Mouse (Mus musculus) CH12.LX (cell line): ENCODE measurements around the gene Anapc13. TPM values are rescaled to one million over a fixed set of nuclear protein-coding genes. Genes with fewer than 3 reads are reported as not detected.
A peak's percentile ranks its signal among the peaks of the same experiment; 100 is the strongest.

Source experiments
- DNase-seq: peaks from one replicate; pipeline ENCODE4 v3.0.0-alpha.2; 2013; ENCODE audit errors: extremely low read depth
- H3K27ac ChIP-seq: 2 replicates; pipeline ENCODE4 v1.5.1; 2012; ENCODE audit warnings: low read depth, mild to moderate bottlenecking, control low read depth, moderate library complexity; ENCODE audit not compliant: insufficient read depth
- H3K27me3 ChIP-seq: replicated peaks from 2 replicates; pipeline ENCODE3; 2012; ENCODE audit warnings: inconsistent platforms
- H3K36me3 ChIP-seq, 2 experiments: replicated peaks in 1 of 2; 2 replicates each; pipeline versions ENCODE3 to v1.6.1; 2012; ENCODE audit warnings: inconsistent platforms in 1 of 2, low read length in 1 of 2, mild to moderate bottlenecking in 1 of 2, mixed read lengths in 1 of 2, moderate library complexity in 1 of 2; ENCODE audit not compliant: control insufficient read depth in 1 of 2, insufficient read depth in 1 of 2
- H3K4me1 ChIP-seq, 2 experiments: 2 replicates each; pipeline ENCODE4 v1.6.1; 2012; ENCODE audit warnings: inconsistent platforms in 1 of 2, moderate library complexity in 1 of 2; ENCODE audit not compliant: insufficient read depth in 2 of 2, control insufficient read depth in 1 of 2
- H3K4me2 ChIP-seq: 2 replicates; pipeline ENCODE4 v1.6.1; 2012; ENCODE audit warnings: low read depth, mild to moderate bottlenecking, control low read depth; ENCODE audit not compliant: poor library complexity, insufficient read depth, severe bottlenecking
- H3K4me3 ChIP-seq, 3 experiments: fragments of 150-350 bp in 1 of 3; sonication (generic) in 1 of 3; replicated peaks in 1 of 3; 2 replicates each; pipeline versions ENCODE3 to v1.5.1; 2011 to 2012; ENCODE audit warnings: low read depth in 2 of 3, low read length in 2 of 3, mild to moderate bottlenecking in 2 of 3, moderate library complexity in 2 of 3, control low read depth in 1 of 3, improper control_type of control experiment in 1 of 3, inconsistent platforms in 1 of 3, mixed read lengths in 1 of 3; ENCODE audit not compliant: poor library complexity in 1 of 3
- H3K79me2 ChIP-seq: replicated peaks from 2 replicates; pipeline ENCODE4 v1.6.1; 2012; ENCODE audit warnings: mild to moderate bottlenecking, moderate library complexity; ENCODE audit not compliant: control insufficient read depth, poor library complexity, insufficient read depth, severe bottlenecking; ENCODE audit errors: extremely low read depth
- H3K9ac ChIP-seq: 2 replicates; pipeline ENCODE4 v1.6.1; 2012; ENCODE audit warnings: low read depth, mild to moderate bottlenecking, control low read depth, moderate library complexity; ENCODE audit not compliant: insufficient read depth
- H3K9me3 ChIP-seq: replicated peaks from 2 replicates; pipeline ENCODE3; 2012; ENCODE audit warnings: low read length, inconsistent platforms, mixed read lengths
- BHLHE40 ChIP-seq: IDR thresholded peaks from 2 replicates; pipeline ENCODE4 v1.6.1; 2011; ENCODE audit warnings: mild to moderate bottlenecking, low read depth, low read length, improper control_type of control experiment
- CTCF ChIP-seq, 2 experiments: IDR thresholded peaks in 1 of 2; conservative IDR thresholded peaks in 1 of 2; 2 replicates each; pipeline ENCODE4 v1.5.1; 2011 to 2012; ENCODE audit warnings: low read depth in 2 of 2, low read length in 2 of 2, improper control_type of control experiment in 1 of 2, inconsistent platforms in 1 of 2, mild to moderate bottlenecking in 1 of 2, moderate library complexity in 1 of 2
- ELF1 ChIP-seq: IDR thresholded peaks from 2 replicates; pipeline ENCODE4 v1.6.1; 2014; ENCODE audit warnings: low read depth, mild to moderate bottlenecking, inconsistent platforms, low read length, improper control_type of control experiment
- EP300 ChIP-seq: IDR thresholded peaks from 2 replicates; pipeline ENCODE4 v1.6.1; 2011; ENCODE audit warnings: low read length, improper control_type of control experiment
- ETS1 ChIP-seq: conservative IDR thresholded peaks from 2 replicates; pipeline ENCODE4 v1.6.1; 2012; ENCODE audit warnings: low read depth, mild to moderate bottlenecking, inconsistent platforms, low read length, improper control_type of control experiment, moderate library complexity
- MYC ChIP-seq: IDR thresholded peaks from 2 replicates; pipeline ENCODE4 v1.6.1; 2011; ENCODE audit warnings: low read depth, mild to moderate bottlenecking, improper control_type of control experiment, low read length
- NRF1 ChIP-seq: IDR thresholded peaks from 2 replicates; pipeline ENCODE4 v1.6.1; 2014; ENCODE audit warnings: low read depth, mild to moderate bottlenecking, inconsistent platforms, low read length, improper control_type of control experiment, moderate library complexity
- RAD21 ChIP-seq: IDR thresholded peaks from 2 replicates; pipeline ENCODE4 v1.6.1; 2011; ENCODE audit warnings: low read depth, mild to moderate bottlenecking, low read length, improper control_type of control experiment, moderate library complexity
- SMC3 ChIP-seq: IDR thresholded peaks from 2 replicates; pipeline ENCODE4 v1.6.1; 2011; ENCODE audit warnings: low read depth, low read length, improper control_type of control experiment
- USF2 ChIP-seq: conservative IDR thresholded peaks from 2 replicates; pipeline ENCODE4 v1.6.1; 2011; ENCODE audit warnings: low read depth, low read length, improper control_type of control experiment
- ZC3H11A ChIP-seq: IDR thresholded peaks from 2 replicates; pipeline ENCODE4 v1.6.1; 2012; ENCODE audit warnings: low read depth, mild to moderate bottlenecking, inconsistent platforms, low read length, improper control_type of control experiment
- dilution Hi-C: fragments of 300-500 bp; cut with MboI; formaldehyde crosslinking; loops from 2 replicates; pipeline ENCODE4 v1.14.3; 2020; ENCODE audit warnings: low sequenced_read_pairs; ENCODE audit not compliant: extremely low pct_unique_long_range_greater_than_20kb, extremely low pct_ligation_motif_present
- in situ Hi-C: fragments of 300-500 bp; cut with MboI; formaldehyde crosslinking; loops from 3 replicates; pipeline ENCODE4 v1.14.3; 2019; ENCODE audit warnings: low sequenced_read_pairs, low pct_ligation_motif_present, low pct_unique_long_range_greater_than_20kb, mixed read lengths
- polyA plus RNA-seq: library from polyadenylated mRNA; unstranded; fragments of >175 nt; gene quantifications from 2 replicates; pipeline ENCODE4 v1.2.1, GENCODE M21; 2012; ENCODE audit warnings: low read depth; ENCODE audit not compliant: insufficient read length
- total RNA-seq, 2 experiments: library from RNA; depleted of rRNA; stranded (reverse); fragments of 300-350 nt in 1 of 2; fragments of >200 nt in 1 of 2; gene quantifications; 2 replicates each; pipeline ENCODE4 v1.2.3; 2012 to 2014

Gene Anapc13
- total and polyA plus RNA-seq, 3 experiments: 20.8 to 87.4 (median 62.6) TPM

- no peak overlapping the region for H3K4me3 ChIP-seq
- in situ Hi-C loops (loop anchor here (10.0 kb wide), 1 partner anchor 243 kb away; no protein-coding TSS in a partner anchor), dilution Hi-C loops (no loop called here)
- H3K9me3 ChIP-seq: no peaks in the 10 kb centered on the region
- H3K27me3 ChIP-seq: no peaks in the 10 kb centered on the region
- H3K79me2 ChIP-seq: no peaks in the 10 kb centered on the region
- DNase-seq: no peak
- peaks cover 2 to 31% of the 10 kb centered on the region in 2 experiments; a peak in 2 of 4 replicates for H3K4me1 ChIP-seq
- peaks cover 0 to 42% of the 10 kb centered on the region in 2 experiments for H3K36me3 ChIP-seq
- H3K9ac ChIP-seq: no peak overlapping the region
- no peak overlapping the region for H3K4me2 ChIP-seq
- no peak for TF ChIP-seq CTCF (conservative IDR thresholded peaks at IDR 0.05 in 1 of 2, IDR thresholded peaks at IDR 0.05 in 1 of 2; ENCODE audit: low read depth in 2 of 2, low read length in 2 of 2)
- TF ChIP-seq EP300: no peak
- H3K27ac ChIP-seq: no peak overlapping the region
Observed at GRCm38 (mm10) chr9:102632173-102632572, 6.1 kb downstream of the Anapc13 start.

DNA sequence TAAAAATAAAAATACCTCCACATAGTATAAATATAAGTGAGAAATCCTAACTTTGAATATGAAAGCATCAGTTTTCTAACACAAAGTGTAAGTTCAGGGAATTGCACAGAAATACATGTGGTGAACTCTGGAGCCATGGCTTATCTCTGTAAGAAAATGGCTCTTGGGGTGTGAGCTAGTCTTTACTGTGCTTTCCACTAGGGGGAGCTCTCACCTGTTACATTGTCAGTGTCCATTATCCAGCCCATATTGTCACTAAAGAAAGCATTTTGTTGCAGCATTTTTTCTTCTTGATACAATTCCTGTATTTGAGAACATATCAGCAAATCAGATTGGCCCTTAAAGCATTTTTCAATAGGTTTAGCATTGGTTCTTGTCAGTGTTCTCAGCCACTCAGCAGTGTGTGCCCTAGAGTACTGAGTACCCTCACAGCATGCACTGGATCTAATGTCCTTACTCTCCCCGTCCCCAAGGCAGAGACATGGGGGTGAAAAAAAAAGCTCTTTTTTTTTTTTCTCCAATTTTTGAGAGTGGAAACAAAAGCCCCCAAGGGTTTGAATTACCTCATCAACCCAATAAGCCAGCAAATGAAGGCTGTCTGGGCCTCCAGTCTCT lies 6.9 kb downstream of the Anapc13 start:
- DNase-seq: peak; percentile 73
- Histone ChIP-seq H3K9ac (no peak overlapping the region), H3K27me3 (no peaks in the 10 kb centered on the region), H3K79me2 (no peaks in the 10 kb centered on the region), H3K4me1 (peaks cover 2 to 23% of the 10 kb centered on the region in 2 experiments; a peak in 2 of 4 replicates), H3K36me3 (peaks cover 0 to 42% of the 10 kb centered on the region in 2 experiments), H3K9me3 (no peaks in the 10 kb centered on the region), H3K4me3 (no peak overlapping the region), H3K4me2 (no peak overlapping the region), H3K27ac (no peak overlapping the region)
- in situ Hi-C loops: loop anchor here (10.0 kb wide), 1 partner anchor 242 kb away; no protein-coding TSS in a partner anchor
- TF ChIP-seq MYC: 0 out of 2 replicates have a peak, but pooled peaks have one; percentile 44
- TF ChIP-seq ZC3H11A: no peak
- TF ChIP-seq ETS1: no peak
- no peak for TF ChIP-seq BHLHE40
- peak; percentile 82 to 88 for TF ChIP-seq CTCF (conservative IDR thresholded peaks at IDR 0.05 in 1 of 2, IDR thresholded peaks at IDR 0.05 in 1 of 2; ENCODE audit: low read depth in 2 of 2, low read length in 2 of 2)
- peak; percentile 49 for TF ChIP-seq RAD21
- TF ChIP-seq USF2: no peak
- peak; percentile 55 for TF ChIP-seq SMC3
- dilution Hi-C loops: no loop called here

DNA sequence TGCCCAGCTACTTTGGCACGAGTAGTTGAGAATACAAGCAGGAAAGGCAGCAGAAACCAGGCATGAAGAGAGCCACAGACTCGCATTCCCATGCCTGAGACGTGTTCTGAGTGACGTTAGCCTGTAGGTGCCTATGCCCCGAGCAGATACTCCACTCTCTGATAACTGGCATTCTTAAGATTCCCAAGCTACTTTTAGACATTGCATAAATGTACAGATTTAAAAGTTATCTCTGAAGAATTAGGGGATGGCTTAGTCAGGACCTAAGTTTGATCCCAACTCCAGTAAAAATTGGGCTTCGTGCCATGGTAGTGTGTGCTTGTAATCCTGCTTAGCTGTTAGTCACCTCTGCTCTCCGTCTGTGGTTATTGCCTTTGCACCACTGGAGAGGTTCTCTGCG lies 8.4 kb downstream of the Anapc13 start:
- Histone ChIP-seq H3K4me2 (no peak overlapping the region), H3K36me3 (peaks cover 0 to 37% of the 10 kb centered on the region in 2 experiments), H3K4me3 (no peak overlapping the region), H3K27me3 (no peaks in the 10 kb centered on the region), H3K9ac (no peak overlapping the region), H3K27ac (no peak overlapping the region), H3K4me1 (peaks cover 2 to 12% of the 10 kb centered on the region in 2 experiments; a peak in 2 of 4 replicates), H3K79me2 (no peaks in the 10 kb centered on the region), H3K9me3 (no peaks in the 10 kb centered on the region)
- in situ Hi-C loops (loop anchor here (10.0 kb wide), 1 partner anchor 240 kb away; no protein-coding TSS in a partner anchor), dilution Hi-C loops (no loop called here)
- TF ChIP-seq NRF1 (no peak), ELF1 (no peak), RAD21 (no peak)
- no peak for DNase-seq
